Mouse (Mus musculus) T-helper 2 cell (primary cell): Measurements from ENCODE around the gene Ppp4r1.

Source experiments
- in situ Hi-C: fragments of 300-600 bp; cut with MboI, MseI; formaldehyde crosslinking; loops from one replicate; pipeline ENCODE4 v1.15.1; 2025; ENCODE audit warnings: high pct_unique_total_duplicates

The Ppp4r1 gene

GRCm38 (mm10) chr17:65802026-65802425 is 19.7 kb downstream of the Ppp4r1 start:
- in situ Hi-C loops = no loop called here

DNA sequence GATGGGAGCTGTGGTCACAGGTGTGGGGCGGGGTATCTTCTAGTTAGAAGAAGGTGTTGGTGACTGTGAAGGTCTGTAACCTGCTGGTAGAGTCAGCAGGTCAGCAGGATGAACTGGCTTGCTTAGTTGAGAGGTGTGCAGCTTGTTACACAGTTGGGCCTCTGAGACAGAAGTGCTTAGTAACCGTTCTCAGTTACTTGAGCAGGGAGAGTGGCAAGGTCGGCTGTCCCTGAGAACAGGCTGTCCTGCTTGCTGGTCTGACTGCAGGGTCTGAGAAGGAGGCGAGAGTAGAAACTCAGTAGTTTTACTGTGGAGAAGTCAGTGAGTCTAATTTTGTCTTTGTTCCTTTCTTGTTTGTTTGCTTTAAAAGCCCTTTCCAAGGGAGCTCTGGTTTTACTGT is 23.6 kb downstream of the Ppp4r1 start:
- in situ Hi-C loops = no loop called here

GRCm38 (mm10) chr17:65806416-65806815 is 24.0 kb downstream of the Ppp4r1 start:
- in situ Hi-C loops = no loop called here

DNA sequence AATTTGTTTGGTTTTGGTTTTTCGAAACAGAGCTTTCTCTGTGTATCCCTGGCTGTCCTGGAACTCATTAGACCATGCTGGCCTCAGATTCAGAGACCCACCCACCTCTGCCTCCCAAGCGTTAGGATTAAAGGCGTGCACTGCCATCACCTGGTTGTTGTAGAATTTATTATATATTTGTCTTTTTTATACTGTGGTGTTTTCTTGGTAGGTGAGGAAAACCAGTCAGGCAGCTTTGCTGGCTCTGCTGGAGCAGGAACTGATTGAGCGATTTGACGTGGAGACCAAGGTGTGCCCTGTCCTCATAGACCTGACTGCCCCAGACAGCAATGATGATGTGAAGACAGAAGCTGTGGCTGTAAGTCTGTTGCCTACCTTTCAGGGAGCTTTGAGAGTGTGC is 28.7 kb downstream of the Ppp4r1 start:
- in situ Hi-C loops = no loop called here

DNA sequence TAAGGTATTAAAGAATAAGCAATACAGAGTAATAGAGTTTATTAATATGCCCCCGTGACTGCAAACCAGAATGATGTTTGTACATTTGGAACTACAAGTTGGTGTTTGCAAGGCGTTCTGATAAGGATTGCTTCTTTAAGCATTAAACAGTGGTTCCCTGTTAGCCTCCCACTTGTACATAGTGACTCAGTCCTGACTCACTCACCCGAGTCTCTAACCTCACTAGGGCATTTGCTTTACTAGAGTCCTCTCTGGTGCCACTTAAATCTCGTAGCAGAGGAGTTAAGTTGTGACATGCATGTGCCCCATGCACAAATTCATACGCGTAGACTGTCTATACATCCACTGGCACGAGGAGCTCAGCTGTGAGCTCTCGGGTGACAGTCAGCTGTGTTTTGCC is 31.4 kb downstream of the Ppp4r1 start:
- in situ Hi-C loops = no loop called here

GRCm38 (mm10) chr17:65820197-65820596 is 37.8 kb downstream of the Ppp4r1 start:
- in situ Hi-C loops = no loop called here

DNA sequence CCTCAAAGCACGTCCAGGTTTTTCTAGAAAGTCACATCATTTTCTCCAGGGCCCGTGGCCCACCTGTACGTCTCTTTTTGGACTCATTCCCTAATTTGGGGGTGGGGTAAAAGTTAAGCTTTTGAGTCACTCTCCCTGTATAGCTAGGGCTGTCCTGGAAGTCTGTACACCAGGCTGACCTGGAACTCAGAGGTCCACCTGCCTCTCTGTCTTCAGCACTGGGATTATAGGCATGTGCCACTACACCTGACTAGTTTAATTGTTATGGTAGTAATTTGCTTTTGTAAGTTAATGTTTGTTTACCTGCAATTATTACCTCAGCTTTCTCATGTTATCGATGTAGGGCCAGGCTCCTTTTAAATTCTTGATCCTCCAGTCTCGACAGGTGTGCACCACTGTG is 40.0 kb downstream of the Ppp4r1 start:
- in situ Hi-C loops = no loop called here

GRCm38 (mm10) chr17:65824246-65824645 is 41.9 kb downstream of the Ppp4r1 start:
- in situ Hi-C loops = no loop called here

DNA sequence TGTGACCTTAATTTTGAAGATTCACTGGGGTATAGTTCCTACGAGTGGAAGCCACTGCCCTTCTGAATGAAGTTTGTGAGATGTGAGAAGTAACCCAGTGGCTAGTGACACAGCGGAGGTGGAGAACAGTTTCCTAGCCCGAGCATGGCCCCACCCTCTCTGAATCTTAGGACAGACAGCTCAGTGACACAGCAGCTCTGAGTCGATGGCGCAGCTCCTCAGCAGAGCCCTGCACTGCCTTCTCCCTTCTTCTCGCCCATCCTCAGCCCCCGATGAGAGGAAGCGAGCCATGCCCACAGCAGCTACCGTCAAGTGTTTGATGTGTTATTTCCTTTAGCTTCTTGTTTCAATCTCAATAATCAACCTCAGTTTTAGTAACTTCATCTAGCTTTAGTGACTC is 43.9 kb downstream of the Ppp4r1 start:
- in situ Hi-C loops = no loop called here

GRCm38 (mm10) chr17:65827119-65827840 is 44.9 kb downstream of the Ppp4r1 start:
- in situ Hi-C loops = no loop called here

GRCm38 (mm10) chr17:65827904-65828303 is 45.5 kb downstream of the Ppp4r1 start:
- in situ Hi-C loops = no loop called here

DNA sequence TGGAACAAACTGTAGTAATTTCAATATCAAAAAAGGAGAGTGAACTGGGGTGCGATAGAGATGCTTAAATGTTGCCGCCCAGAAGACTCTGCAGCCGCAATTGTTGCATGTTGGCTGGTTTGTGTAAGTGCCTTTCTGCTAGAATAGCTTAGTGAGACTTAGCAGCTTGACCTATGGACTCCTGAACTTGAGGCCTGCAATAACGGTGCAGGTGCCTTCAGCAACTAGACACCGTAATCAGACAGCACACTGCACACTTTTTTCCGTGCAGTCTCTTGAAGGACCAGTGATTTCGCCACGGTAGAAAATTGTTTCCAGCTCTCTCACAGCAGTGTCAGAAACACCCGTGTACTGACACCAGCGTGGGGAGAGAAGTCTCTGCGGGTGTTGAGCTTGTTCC is 46.6 kb downstream of the Ppp4r1 start:
- in situ Hi-C loops = no loop called here

- in situ Hi-C loops = no loop called here
Measured at GRCm38 (mm10) chr17:65830216-65830863, 48.0 kb downstream of the Ppp4r1 start.

DNA sequence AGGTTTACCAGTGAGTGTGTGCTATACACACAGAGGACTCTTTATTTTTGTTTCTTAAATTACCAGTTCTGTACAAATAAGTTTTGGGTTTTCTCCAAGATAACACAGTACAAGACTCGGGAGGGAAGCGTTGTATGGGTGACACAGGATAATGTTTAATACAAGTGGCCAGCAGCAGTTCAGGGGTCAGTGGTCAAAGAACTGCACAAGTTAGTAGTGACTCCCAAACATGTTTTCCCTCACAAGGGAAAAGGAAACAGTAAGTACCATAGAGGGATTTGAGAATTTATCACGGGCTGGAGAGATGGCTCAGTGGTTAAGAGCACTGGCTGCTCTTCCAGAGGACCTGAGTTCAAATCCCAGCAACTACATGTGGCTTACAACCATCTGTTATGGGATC is 51.5 kb downstream of the Ppp4r1 start:
- in situ Hi-C loops = no loop called here

- in situ Hi-C loops = no loop called here
Measured at GRCm38 (mm10) chr17:65836746-65837145, 54.4 kb downstream of the Ppp4r1 start.

DNA sequence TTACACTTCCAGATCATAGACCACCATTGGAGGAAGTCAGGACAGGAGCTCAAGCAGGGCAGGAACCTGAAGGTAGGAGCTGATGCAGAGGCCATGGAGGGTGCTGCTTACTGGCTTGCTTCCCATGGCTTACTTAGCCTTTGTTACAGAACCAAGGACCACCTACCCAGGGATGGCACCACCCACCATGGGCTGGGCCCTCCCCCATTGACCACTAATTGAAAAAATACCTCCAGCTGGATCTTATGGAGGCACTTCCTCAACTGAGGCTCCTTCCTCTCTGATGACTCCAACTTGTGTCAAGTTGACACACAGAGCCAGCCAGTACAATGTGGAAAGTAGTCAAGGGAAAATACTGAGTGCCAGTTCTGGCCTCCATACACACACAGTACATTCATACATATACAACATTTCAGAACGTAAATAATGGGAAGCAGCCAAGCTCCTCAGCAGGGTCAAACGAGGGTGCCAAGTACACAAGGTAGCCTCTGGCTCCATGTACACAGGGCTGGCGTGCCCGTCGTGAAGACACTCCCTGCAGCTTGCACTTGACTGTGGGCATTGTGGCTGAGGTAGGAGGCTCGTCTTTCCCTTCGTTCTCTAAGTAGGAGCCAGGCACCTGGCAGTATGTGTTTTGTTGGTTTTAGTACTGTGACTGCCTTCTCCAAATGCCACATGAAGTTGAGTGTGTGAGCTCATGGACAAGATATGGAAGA is 57.3 kb downstream of the Ppp4r1 start:
- in situ Hi-C loops = no loop called here

DNA sequence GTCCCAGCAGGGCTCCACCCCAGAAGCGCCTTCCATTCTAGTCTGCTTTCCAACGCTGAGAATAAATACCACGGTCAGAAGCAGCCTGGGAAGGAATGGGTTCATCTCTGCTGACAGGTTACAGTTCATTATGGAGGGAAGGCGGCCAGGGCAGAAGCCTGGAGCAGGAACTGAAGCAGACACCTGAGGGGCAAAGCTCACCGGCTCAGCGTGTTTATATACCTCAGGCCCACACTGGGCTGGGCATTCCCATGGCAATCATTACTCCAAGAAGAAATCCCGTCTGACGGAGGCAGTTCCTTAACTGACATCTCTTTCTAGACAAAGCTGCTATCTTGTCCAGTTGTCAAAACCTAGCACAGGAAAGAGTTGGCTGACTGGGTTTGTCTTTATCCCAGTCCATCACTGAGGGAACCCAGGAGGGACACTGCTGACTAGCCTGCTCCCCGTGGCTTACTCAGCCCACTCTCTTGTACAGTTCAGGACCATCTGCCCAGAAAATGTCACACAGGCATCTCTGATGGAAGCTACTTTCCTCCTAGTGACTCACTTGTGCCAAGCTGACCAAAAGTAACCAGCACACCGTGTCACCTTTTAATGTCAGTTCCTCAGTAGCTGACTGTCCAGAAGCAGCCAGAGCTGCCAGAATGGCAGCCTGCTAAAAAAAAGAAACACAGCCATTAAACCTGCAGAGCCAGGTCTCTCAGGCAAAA is 60.5 kb downstream of the Ppp4r1 start:
- in situ Hi-C loops = no loop called here

DNA sequence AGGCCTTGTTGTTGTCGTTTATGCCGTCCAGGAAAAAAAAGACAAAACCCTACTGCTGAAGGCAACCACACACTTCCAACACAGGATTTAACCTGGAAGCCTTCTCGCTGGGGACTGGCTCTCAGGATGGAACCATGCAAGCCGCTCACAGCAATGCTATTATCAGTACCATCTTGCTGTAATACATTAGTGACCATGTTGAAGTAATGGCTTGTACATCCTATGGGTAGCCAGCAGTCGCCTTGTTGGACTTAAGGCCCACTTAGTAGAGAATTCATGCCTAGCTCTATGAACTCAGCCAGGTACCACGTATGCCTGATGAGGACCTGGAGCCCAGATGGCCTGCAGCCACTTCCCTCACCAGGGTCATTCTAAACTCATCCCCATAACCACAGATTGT is 63.0 kb downstream of the Ppp4r1 start:
- in situ Hi-C loops = no loop called here

DNA sequence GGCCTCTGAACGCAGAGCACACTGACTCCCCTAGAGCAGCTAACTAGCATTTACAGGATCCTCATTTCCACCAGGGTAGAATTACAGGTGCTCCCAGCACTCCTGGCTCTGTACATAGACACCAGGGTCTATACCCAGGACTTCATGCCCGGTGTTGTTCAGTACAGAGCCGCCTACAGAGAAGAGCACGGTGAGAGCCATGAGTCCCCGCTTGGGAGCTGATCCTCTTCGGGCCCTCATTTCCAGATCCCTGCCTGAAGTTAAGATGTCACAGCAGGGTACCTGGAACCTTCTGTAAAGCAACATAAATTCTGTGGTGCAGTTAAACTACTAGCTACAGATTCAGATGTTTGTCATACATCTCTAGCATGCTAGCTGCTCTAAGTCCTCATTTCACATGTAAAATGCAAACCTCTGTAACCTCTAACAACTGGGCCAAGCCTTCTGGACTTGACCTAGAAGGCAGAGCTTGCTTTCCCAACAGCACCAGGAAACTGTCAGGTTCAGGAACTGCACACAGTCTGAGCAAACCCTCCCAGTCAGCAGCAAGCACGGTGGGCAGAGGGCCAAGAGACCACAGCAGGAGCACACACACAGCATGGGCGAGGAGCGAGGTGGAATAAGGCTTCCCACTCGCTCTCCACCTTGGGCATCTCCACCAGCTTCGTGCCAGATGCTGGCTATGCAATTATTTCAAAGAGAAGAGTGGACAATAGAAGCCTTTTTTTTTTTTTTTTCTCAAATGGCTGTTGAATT is 65.5 kb downstream of the Ppp4r1 start:
- in situ Hi-C loops = no loop called here

DNA sequence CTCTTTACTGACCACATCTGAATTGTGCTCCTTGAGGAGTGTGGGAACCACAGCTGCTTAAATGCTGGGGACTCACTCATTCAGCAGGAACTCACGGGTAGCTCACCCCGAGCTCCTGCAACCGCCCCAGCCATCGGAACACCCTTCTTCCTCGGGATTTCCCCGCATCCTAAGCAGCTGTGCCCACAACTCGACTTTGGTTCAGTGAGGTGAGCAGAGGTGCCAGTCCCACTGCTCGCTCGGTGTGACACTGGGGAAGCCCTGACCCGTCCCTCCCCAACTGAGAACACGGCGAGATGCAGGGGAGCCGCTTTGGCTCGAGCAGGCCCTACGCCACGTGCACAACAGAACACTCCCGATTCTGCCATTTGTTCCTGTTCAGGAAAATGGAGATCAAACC is 68.1 kb downstream of the Ppp4r1 start:
- in situ Hi-C loops = no loop called here

DNA sequence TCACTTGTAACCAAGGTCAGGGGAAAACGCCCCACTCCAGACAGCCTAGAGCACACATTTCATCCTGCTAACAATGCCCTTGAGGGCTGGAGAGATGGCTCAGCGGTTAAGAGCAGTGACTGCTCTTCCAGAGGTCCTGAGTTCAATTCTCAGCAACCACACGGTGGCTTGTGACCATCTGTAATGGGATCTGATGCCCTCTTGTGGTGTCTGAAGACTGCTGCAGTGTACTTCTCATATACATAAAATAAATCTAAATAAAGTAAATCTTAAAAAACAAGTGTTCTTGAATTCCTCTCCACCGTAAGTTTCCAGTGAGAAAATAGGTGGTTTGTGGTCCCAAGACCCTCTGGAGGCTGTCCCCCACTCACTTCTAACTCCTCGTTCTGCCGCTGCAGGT is 69.4 kb downstream of the Ppp4r1 start:
- in situ Hi-C loops = no loop called here

GRCm38 (mm10) chr17:65853326-65853725 is 71.0 kb downstream of the Ppp4r1 start:
- in situ Hi-C loops = no loop called here
